Mouse (Mus musculus) layer of hippocampus, postnatal 10 days (tissue): ENCODE results near the gene Scn10a. TPM values are rescaled to one million over a fixed set of nuclear protein-coding genes. Genes with fewer than 3 reads are reported as not detected.

ENCODE experiments used
- DNase-seq, 2 experiments: peaks; one replicate each; pipeline ENCODE4 v3.0.0; 2021; ENCODE audit warnings: low spot score in 2 of 2
- total RNA-seq, 2 experiments: library from RNA; stranded (reverse); gene quantifications; 2 replicates each; pipeline ENCODE4 v1.2.3; 2021

Scn10a gene
- total RNA-seq, 2 experiments from 2014 or later = not detected

- no peak for DNase-seq
These were observed 142.1 kb downstream of the Scn10a start for GRCm38 (mm10) chr9:119576977-119577376.

DNA sequence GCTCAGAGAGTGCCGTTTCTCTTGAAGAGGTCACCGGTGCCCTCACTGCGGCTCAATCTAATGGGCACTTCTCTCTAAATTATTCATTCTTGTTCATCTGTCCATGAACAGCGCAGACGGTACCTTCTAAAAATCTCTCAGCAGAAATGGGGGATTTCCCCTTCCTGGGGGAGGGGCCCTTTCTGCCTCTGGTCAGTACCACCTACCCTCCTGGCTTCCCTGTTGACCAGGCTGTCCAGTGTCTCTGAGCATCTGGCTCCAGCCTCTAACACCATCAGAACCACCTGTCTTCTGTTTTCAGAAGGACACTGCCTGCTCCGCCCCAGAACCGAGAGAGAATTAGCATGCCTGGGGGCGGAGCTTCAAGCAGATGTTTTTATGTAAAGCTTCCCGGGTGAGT lies 143.4 kb downstream of the Scn10a start:
- no peak for DNase-seq

GRCm38 (mm10) chr9:119574366-119574765 lies 144.8 kb downstream of the Scn10a start:
- no peak for DNase-seq

DNA sequence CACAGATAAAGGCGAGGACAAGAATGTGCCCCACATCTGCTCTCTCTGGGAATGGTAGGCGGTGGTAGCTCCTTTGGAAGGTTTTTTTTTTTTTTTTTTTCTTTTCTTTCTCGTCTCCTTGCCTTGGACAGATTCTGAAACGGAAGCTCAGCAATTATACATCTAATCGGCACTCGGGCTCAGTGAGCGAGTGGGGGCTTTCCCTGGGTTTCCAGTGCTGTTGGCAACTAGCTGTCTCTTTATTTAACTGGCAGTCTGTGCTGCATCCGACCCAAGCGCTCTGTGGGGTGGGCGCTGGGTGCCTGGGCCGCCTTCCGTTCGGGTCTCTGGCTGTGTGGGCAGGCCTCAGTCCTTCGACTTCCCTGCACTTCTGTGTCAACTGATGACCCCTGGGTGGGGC lies 146.1 kb downstream of the Scn10a start:
- no peak for DNase-seq

GRCm38 (mm10) chr9:119571411-119571888 lies 147.7 kb downstream of the Scn10a start:
- DNase-seq = no peak

DNA sequence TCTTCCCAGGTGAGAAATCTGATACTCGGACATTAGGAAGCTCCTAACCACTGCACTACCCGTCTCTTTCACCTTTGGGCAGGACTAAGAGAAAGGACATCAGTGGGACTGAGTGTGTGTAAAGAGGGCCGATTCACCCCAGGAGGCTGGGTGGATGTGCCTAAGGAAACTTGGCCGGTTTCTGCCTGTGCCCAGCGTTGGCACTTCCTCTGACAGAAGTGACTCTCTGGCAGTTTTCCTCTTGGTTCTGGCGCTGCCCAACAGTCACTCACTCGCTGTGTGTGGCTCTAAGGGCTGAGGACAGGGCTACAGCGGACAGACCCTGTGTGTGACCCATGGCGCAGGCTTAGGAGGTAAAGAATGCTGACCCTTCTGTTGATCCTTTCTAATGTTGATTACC lies 148.5 kb downstream of the Scn10a start:
- DNase-seq = no peak

DNA sequence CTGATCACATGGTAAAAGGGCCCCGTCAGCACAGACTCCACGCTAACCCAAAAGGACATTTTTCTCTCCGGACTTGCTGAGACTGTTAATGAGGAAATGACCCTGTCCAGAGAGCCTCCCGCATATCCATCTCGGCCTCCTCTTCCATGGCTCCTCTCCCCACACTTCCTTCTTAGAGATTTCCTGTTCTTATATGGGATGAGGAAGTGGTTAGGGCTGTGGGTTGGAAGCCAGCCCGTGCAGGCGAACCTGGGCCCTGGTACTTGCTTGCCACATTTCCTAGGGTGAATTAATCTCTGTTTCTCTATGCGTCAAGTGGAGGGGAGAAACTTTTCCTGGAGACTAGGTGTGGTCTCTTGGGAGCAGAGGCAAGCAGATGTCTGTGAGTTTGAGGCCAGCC lies 150.4 kb downstream of the Scn10a start:
- no peak for DNase-seq

- no peak for DNase-seq
These were observed 151.3 kb downstream of the Scn10a start for GRCm38 (mm10) chr9:119567800-119568199.

- DNase-seq = no peak
These were observed 152.9 kb downstream of the Scn10a start for GRCm38 (mm10) chr9:119566214-119566613.

GRCm38 (mm10) chr9:119564803-119565202 lies 154.3 kb downstream of the Scn10a start:
- DNase-seq = no peak

- no peak for DNase-seq
These were observed 155.5 kb downstream of the Scn10a start for GRCm38 (mm10) chr9:119563617-119564016.

DNA sequence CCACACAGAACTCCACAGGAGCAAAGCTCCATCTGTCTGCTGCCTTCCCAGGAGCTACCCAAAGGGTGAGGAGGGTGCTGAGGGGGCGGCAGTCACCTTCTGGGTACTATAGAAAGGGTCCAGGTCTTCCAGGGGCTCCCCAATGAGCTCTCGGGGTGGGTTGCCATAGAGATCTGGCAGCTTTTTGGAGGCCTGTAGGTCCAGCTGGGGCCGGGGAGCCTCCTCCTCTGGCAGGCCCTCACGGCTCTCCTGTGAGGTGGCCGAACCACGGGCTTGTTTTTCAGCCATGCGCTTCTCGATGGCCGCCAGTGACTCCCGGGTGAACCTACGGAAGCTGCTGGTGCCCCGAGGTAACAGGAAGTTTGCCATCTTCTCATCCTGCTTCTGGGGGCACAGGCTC lies 156.9 kb downstream of the Scn10a start:
- no peak for DNase-seq

DNA sequence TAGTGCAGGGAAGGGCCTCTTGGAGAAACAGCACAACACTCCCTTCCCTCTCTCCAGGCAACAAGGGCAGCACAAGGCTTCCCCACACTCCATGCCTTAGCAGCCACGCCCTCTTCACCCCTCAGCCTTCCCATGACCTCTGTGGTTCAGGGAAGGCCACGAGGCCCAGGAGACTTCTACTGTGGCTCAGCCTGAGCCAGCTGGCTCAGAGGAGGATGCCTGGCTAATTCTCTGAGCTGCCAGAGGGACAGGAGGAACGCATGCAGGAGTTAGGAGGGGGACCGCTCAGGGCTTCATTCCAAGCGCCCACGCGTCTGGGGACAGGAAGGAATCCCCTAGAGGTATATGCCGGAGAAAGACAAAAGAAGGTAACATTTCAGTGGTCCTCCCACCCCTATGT lies 157.4 kb downstream of the Scn10a start:
- no peak for DNase-seq

DNA sequence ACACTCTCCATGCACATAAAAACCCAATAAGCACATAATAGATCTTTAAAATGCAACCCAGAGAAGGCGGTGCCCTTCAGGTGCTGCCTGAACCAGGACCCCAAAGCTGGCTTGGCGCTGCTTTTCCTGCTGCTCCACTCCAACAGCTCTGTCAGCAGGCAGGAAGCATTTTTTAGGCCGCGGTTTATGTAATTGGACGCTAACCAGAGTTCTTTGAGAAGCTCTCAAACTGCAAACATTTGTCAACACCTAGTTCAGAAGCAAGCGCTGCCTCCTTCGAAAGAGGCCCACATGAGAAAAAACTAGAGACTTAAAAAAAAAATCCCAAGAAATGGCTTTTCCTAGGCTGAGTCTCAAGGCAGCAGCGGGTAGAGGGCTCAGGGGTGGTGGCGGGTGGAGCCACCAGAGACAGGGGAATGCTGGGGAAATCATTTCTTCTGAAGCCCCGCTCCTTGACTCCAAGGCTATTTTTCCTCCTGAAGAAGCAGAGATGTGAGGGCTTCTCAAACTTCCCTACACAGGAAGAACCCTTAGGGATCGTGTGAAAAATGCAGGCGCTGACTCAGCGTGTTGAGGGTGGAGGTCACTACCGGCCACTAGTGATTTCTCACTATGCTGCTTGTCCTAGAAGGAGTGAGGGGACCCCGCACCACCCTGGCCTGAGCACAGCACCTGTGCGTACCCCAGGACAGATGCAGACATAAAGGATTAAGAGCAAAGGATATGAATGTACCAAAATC lies 159.4 kb downstream of the Scn10a start:
- no peak for DNase-seq

Other genes with a start within 250 kb of the Scn10a start
- gene Scn5a, start 140.3 kb downstream of the Scn10a start, total RNA-seq = 1 to 10 TPM; 1.4 to 1.5 TPM
- gene Scn11a, start 106.1 kb upstream of the Scn10a start, total RNA-seq = under 1 TPM; 0.18 to 0.25 TPM
- 10 to 100 TPM; 61.7 to 66.8 TPM for gene Wdr48, start 175.6 kb upstream of the Scn10a start, total RNA-seq
- gene Gorasp1, start 218.2 kb upstream of the Scn10a start, total RNA-seq = 10 to 100 TPM; 28.9 to 31.2 TPM
- 1 to 10 TPM; 1.3 to 2.9 TPM for gene Ttc21a, start 218.3 kb upstream of the Scn10a start, total RNA-seq